Mouse (Mus musculus) liver, embryonic 11.5 days (tissue): ENCODE results near the gene Sema3b. TPM values are rescaled to one million over a fixed set of nuclear protein-coding genes. Genes with fewer than 3 reads are reported as not detected.

Experiments
- ATAC-seq: fragments of 200-750 bp; cut with Nextera tagmentation; replicated peaks from 2 replicates; pipeline ENCODE4 v1.8.0; 2017; ENCODE audit warnings: moderate number of reproducible peaks, mild to moderate bottlenecking, moderate TSS enrichment, moderate library complexity; ENCODE audit not compliant: low FRiP score
- DNase-seq: peaks from one replicate; pipeline ENCODE4 v3.0.0-alpha.2; 2017; ENCODE audit warnings: low spot score
- H3K27ac ChIP-seq: fragments of 300-500 bp; sonication (generic); 2 replicates; pipeline ENCODE4 v1.5.1; 2014; ENCODE audit warnings: mild to moderate bottlenecking, low read depth, low read length, control low read depth
- H3K27me3 ChIP-seq: fragments of 300-500 bp; sonication (generic); replicated peaks from 2 replicates; pipeline ENCODE4 v1.6.1; 2014; ENCODE audit warnings: low read length, mixed read lengths; ENCODE audit not compliant: control insufficient read depth, insufficient read depth
- H3K36me3 ChIP-seq: fragments of 300-500 bp; sonication (generic); 2 replicates; pipeline ENCODE4 v1.6.1; 2014; ENCODE audit warnings: mild to moderate bottlenecking, low read length, moderate library complexity, mixed read lengths; ENCODE audit not compliant: control insufficient read depth, insufficient read depth
- H3K4me1 ChIP-seq: fragments of 300-500 bp; sonication (generic); replicated peaks from 2 replicates; pipeline ENCODE4 v1.6.1; 2014; ENCODE audit warnings: low read length, mixed read lengths; ENCODE audit not compliant: control insufficient read depth, insufficient read depth
- H3K4me2 ChIP-seq: fragments of 300-500 bp; sonication (generic); 2 replicates; pipeline ENCODE4 v1.6.1; 2014; ENCODE audit warnings: mild to moderate bottlenecking, control low read depth, moderate library complexity
- H3K4me3 ChIP-seq: fragments of 300-500 bp; sonication (generic); 2 replicates; pipeline ENCODE4 v1.5.1; 2014; ENCODE audit warnings: low read depth, low read length, control low read depth
- H3K9ac ChIP-seq: fragments of 300-500 bp; sonication (generic); 2 replicates; pipeline ENCODE4 v1.6.1; 2014; ENCODE audit warnings: low read depth, low read length, control low read depth
- H3K9me3 ChIP-seq: fragments of 300-500 bp; sonication (generic); 2 replicates; pipeline ENCODE4 v1.6.1; 2016; ENCODE audit warnings: low read length, inconsistent platforms, mixed read lengths; ENCODE audit not compliant: control insufficient read depth
- WGBS: fragments of 180-500 bp; shearing (Covaris S2); extraction: QIAGEN DNeasy Blood & Tissue Kit; methylation state at CpG from one replicate; pipeline ENCODE4 v1.1.7; 2014; 5-methylcytosine and 5-hydroxymethylcytosine counted together
- polyA plus RNA-seq: library from polyadenylated mRNA; unstranded; fragments of >200 nt; fragmentation: Nextera tagmentation; extraction: Ambion mirVana; gene quantifications from 2 replicates; pipeline ENCODE4 v1.2.1, GENCODE M21; 2014

Sema3b gene
- polyA plus RNA-seq, result 0.63 and 0.79 TPM in 2 replicates

DNA sequence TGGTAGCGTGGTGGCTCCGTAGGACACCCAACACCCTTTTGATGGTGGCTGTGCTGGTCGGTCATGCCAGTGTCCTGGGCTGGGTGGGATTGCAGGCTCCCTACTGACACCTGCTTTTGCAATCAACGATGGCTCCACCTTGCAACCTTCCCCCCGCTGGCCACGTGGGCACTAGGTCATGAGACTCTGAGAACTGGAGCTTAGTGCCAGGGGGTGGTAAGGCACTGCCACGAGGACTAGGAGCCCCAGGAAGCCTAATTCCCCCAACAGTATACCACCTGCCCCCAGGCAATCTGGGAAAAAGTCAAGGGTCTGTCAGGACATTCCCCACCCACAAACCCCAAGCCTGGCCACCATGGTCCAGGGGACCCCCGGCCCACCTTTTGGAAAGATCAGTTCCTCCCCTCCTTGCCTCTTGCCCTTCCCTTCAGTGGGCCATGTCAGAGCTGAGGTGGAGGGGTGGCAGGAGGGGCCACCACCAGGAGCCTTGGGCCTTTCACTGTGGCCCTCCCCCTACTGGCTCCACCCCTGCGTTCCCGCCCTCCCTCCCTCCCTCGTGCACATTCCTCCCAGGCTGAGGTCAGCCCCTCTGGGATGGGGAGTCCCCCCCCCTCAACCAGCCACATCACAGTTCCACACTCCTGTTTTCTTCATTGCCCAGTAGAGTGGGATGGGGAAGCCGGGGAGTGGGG, at the start of gene Sema3b:
TSS of gene Sema3b (minus strand) at position 489 of the 692 bp plus-strand sequence.
- H3K27me3 ChIP-seq, result no peaks in the 10 kb centered on the region; the same call in 1 of the 2 replicates
- 56% methylated on average over 11 of the region's 12 CpGs for WGBS
- ATAC-seq (no peak), DNase-seq (no peak)
- no peak within 1 kb of the TSS for H3K9ac ChIP-seq
- no peaks in the 10 kb centered on the region for H3K36me3 ChIP-seq
- H3K4me2 ChIP-seq, result no peak within 1 kb of the TSS
- H3K4me1 ChIP-seq, result peaks cover 37% of the 10 kb centered on the region
- no peaks in the 10 kb centered on the region for H3K9me3 ChIP-seq
- no peak within 1 kb of the TSS for H3K4me3 ChIP-seq
- no peak within 1 kb of the TSS for H3K27ac ChIP-seq

DNA sequence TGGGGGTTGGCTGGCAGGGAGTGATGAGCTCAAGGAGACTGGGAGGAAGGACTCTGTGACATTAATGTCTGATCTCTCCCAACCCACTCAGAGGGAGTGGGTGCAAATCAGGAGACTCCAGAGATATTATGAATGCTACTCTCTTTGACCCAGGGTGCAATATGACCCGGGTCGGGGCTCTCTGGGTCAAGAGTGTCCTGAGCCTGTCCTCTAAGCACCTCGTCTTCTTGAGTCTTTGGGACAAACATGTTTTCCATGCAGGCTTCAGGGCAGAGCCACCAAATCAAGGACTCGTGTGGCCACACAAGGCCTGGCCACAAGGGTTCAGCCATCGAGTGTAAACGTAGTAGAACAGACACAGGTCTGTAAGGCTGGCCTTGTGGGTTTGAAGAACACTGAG, 49.1 kb upstream of the Sema3b start:
- no peak for ATAC-seq

DNA sequence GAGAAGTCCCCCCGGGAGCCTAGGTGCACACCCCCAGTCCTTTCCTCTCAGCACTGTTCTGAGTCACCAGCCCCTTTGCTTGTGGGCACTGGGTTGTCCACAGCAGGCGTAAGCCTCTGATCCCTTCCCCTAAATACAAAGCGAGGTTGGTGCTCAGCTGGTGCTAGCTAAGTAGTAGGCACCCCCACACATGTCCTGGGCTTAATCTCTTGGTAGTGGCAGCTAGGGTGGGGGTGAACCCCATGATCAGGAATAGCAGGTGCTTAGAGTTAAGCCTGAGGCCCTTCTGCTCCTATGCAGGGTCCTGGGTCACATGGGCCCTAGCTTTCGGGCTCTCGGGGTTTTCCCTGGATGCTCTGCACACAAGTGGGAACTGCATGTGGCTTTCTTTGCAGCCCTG, 48.1 kb upstream of the Sema3b start:
- no peaks in the 10 kb centered on the region for H3K36me3 ChIP-seq
- no peaks in the 10 kb centered on the region for H3K4me1 ChIP-seq
- 82% methylated on average over 5 of the region's 5 CpGs for WGBS
- no peak overlapping the region for H3K9ac ChIP-seq
- no peak overlapping the region for H3K4me3 ChIP-seq
- no peak for ATAC-seq
- no peak overlapping the region for H3K4me2 ChIP-seq
- no peaks in the 10 kb centered on the region for H3K9me3 ChIP-seq
- H3K27ac ChIP-seq, result no peak overlapping the region
- no peak for DNase-seq
- no peaks in the 10 kb centered on the region; the same call in none of the 2 replicates for H3K27me3 ChIP-seq

More for the DNA sequence above, 49.1 kb upstream of the Sema3b start:
- no peak overlapping the region for H3K4me3 ChIP-seq
- no peak overlapping the region for H3K4me2 ChIP-seq
- 80% methylated on average over 6 of the region's 6 CpGs for WGBS
- H3K36me3 ChIP-seq, result no peaks in the 10 kb centered on the region
- H3K27ac ChIP-seq, result no peak overlapping the region
- no peak overlapping the region for H3K9ac ChIP-seq
- peaks cover 3% of the 10 kb centered on the region for H3K27me3 ChIP-seq
- H3K9me3 ChIP-seq, result no peaks in the 10 kb centered on the region
- H3K4me1 ChIP-seq, result no peaks in the 10 kb centered on the region
- no peak for DNase-seq

- Histone ChIP-seq H3K27me3 (no peaks in the 10 kb centered on the region), H3K4me1 (no peaks in the 10 kb centered on the region; the same call in 1 of the 2 replicates), H3K4me2 (no peak overlapping the region), H3K4me3 (no peak overlapping the region), H3K9ac (no peak overlapping the region), H3K27ac (no peak overlapping the region), H3K9me3 (no peaks in the 10 kb centered on the region), H3K36me3 (no peaks in the 10 kb centered on the region)
- DNase-seq (no peak), ATAC-seq (no peak)
- WGBS, result 65% methylated on average over 4 of the region's 4 CpGs
These were observed 45.6 kb upstream of the Sema3b start for GRCm38 (mm10) chr9:107654585-107654984.

DNA sequence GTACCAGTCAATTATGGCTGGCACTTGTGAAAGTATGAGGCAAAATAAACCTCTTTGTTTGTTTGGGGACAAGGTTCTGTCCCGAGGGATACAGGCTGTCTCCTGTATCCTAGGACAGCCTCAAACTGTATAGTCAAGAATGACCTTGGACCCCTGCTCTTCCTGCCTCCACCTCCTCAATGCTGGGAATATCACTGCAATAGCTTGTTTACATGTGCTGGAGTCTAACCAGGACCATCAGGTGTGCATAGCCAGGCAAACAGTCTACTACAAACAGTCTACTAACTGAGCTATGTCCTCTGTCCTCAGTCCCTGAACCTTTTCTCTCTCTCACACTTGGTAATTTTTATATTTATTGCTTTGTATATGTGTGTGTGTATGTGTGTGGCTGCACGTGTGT, 44.4 kb upstream of the Sema3b start:
- Histone ChIP-seq H3K27me3 (no peaks in the 10 kb centered on the region), H3K9me3 (no peaks in the 10 kb centered on the region), H3K4me1 (no peaks in the 10 kb centered on the region; the same call in 1 of the 2 replicates), H3K27ac (no peak overlapping the region), H3K4me2 (no peak overlapping the region), H3K36me3 (no peaks in the 10 kb centered on the region), H3K4me3 (no peak overlapping the region), H3K9ac (no peak overlapping the region)
- WGBS, result 75% methylated on average over 2 of the region's 2 CpGs
- no peak for DNase-seq
- no peak for ATAC-seq

GRCm38 (mm10) chr9:107650708-107651481, 41.9 kb upstream of the Sema3b start:
- H3K4me1 ChIP-seq, result no peaks in the 10 kb centered on the region; the same call in 1 of the 2 replicates
- H3K27ac ChIP-seq, result no peak overlapping the region
- no peak overlapping the region for H3K9ac ChIP-seq
- 47% methylated on average over 12 of the region's 12 CpGs for WGBS
- H3K36me3 ChIP-seq, result no peaks in the 10 kb centered on the region
- H3K27me3 ChIP-seq, result no peaks in the 10 kb centered on the region
- no peak overlapping the region for H3K4me2 ChIP-seq
- H3K4me3 ChIP-seq, result no peak overlapping the region
- DNase-seq, result no peak
- ATAC-seq, result no peak
- no peaks in the 10 kb centered on the region for H3K9me3 ChIP-seq

- ATAC-seq, result no peak
- no peak for DNase-seq
- Histone ChIP-seq H3K4me1 (peaks cover 1% of the 10 kb centered on the region; the same call in 1 of the 2 replicates), H3K4me2 (no peak overlapping the region), H3K36me3 (no peaks in the 10 kb centered on the region), H3K9ac (no peak overlapping the region), H3K27me3 (no peaks in the 10 kb centered on the region), H3K27ac (no peak overlapping the region), H3K9me3 (no peaks in the 10 kb centered on the region), H3K4me3 (no peak overlapping the region)
- 76% methylated on average over 7 of the region's 7 CpGs for WGBS
These were observed 41.2 kb upstream of the Sema3b start for GRCm38 (mm10) chr9:107650225-107650624.

- no peaks in the 10 kb centered on the region for H3K9me3 ChIP-seq
- H3K4me2 ChIP-seq, result no peak overlapping the region
- WGBS, result 65% methylated on average over 3 of the region's 3 CpGs
- no peak overlapping the region for H3K27ac ChIP-seq
- ATAC-seq (no peak), DNase-seq (no peak)
- H3K27me3 ChIP-seq, result no peaks in the 10 kb centered on the region
- peaks cover 8% of the 10 kb centered on the region for H3K4me1 ChIP-seq
- no peak overlapping the region for H3K9ac ChIP-seq
- no peaks in the 10 kb centered on the region for H3K36me3 ChIP-seq
- H3K4me3 ChIP-seq, result no peak overlapping the region
These were observed 39.7 kb upstream of the Sema3b start for GRCm38 (mm10) chr9:107648767-107649166.
